Comparison of ENCODE assay signal across 8 mouse cellular contexts in the genomic region with DNA sequence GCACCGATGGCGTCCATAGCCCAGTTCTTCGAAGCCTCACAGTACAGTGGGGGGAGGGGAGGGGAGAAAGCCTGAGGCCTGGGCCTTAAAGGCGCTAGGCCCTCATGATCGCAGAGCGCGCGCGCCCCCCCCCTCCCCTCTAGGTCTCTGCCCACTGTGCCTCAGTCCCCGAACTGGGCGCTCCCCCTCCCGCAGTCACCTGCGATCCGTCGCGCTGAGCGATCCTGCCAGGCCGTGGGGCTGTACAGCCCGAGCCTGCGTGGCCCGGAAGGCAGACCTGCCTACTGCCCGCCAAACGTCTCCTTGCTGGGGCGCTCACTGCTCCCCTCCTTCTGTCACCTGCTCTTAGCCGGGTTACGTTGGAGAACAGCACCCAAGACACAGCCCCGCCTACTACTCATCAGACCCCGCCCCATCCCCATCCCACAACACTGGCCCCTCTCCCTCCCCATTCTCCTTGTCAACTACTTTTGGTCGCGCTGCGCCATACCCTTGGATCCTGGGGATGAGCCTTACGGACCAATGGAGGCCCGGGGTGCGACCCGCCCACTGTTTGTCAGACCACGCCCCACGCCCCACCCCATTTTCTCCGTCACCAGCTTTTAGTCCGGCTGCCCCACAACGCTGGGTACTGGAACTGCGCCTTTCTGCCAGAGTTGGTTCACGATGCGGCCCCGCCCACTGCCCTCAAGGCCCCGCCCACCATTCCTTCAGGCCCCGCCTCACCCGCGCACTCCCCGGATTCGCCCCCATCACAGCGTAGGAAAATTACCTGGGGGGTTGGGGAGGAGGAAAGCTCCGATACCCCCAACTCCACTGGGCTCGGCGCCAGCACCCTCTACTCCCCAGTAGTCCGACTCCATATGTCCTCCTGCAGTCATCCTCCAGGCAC. TPM values are rescaled to one million over a fixed set of nuclear protein-coding genes. Genes with fewer than 3 reads are reported as not detected.
DNase-seq lines count a peak whose midpoint lies in the region; ATAC-seq lines count a peak whose summit lies in the region.

No protein-coding gene starts in this region.

- peaks cover 41% of the 10 kb centered on the region for H3K27me3 ChIP-seq in hindbrain, embryonic 14.5 days (ENCODE audit: control insufficient read depth, insufficient read depth, low read length)

- H3K27ac ChIP-seq in hindbrain, embryonic 14.5 days, result peak overlapping the region; percentile 91

- peak overlapping the region; percentile 82 for H3K4me2 ChIP-seq in hindbrain, embryonic 14.5 days (replicated peaks)

- peak overlapping the region; percentile 76 for H3K4me3 ChIP-seq in hindbrain, embryonic 14.5 days (replicated peaks; ENCODE audit: low read length)

- peak; percentile 99 for DNase-seq in R1 (ENCODE audit: low read depth, low spot score)
- DNase-seq in cerebellum, postnatal 25 days, result peak; percentile 98
- peak; percentile 96 to 98 for DNase-seq in frontal cortex, postnatal 25 days (ENCODE audit: low spot score in 2 of 2)
- DNase-seq in hindbrain, embryonic 14.5 days (ENCODE audit: low spot score), result peak; percentile 92
- DNase-seq in left cerebral cortex, adult 11 months (ENCODE audit: low spot score), result peak; percentile 98
- DNase-seq in lung, postnatal 4 days, result peak; percentile 93 to 94
- peak; percentile 86 for DNase-seq in retina, postnatal 7 days (ENCODE audit: low read depth, low spot score)
- peak; percentile 77 for DNase-seq in urinary bladder, adult 2 months (ENCODE audit: low spot score)

- WGBS in hindbrain, embryonic 14.5 days, result under 1% methylated on average over 54 of the region's 55 CpGs

- peaks cover 29% of the 10 kb centered on the region for H3K4me1 ChIP-seq in hindbrain, embryonic 14.5 days (replicated peaks; ENCODE audit: control insufficient read depth, insufficient read depth, low read length)

- H3K9me3 ChIP-seq in hindbrain, embryonic 14.5 days (ENCODE audit: control insufficient read depth, low read length), result no peaks in the 10 kb centered on the region

- ATAC-seq in hindbrain, embryonic 14.5 days (ENCODE audit: low FRiP score), result peak; percentile 88

- peak overlapping the region; percentile 90 for H3K9ac ChIP-seq in hindbrain, embryonic 14.5 days

- H3K36me3 ChIP-seq in hindbrain, embryonic 14.5 days (replicated peaks; ENCODE audit: control insufficient read depth, insufficient read depth), result peaks cover 34% of the 10 kb centered on the region

RNA-seq across cellular contexts. Expression of gene Fbxo44, which starts 0.5 kb away (rescaled TPM):
- polyA plus RNA-seq in hindbrain, embryonic 14.5 days (2014; fragmentation: Nextera tagmentation; extraction: Ambion mirVana), result 98.6 and 101 TPM in 2 replicates
- 18.3 and 19.0 TPM in 2 replicates for polyA plus RNA-seq in urinary bladder, adult 2 months (2012; rRNA removed)

RNA-seq across cellular contexts. Expression of gene Fbxo2, which starts 0.6 kb away (rescaled TPM):
- polyA plus RNA-seq in hindbrain, embryonic 14.5 days (2014; fragmentation: Nextera tagmentation; extraction: Ambion mirVana), result 13.1 and 14.0 TPM in 2 replicates
- polyA plus RNA-seq in urinary bladder, adult 2 months (2012; rRNA removed), result 3.6 and 4.6 TPM in 2 replicates

RNA-seq across cellular contexts. Expression of gene Fbxo6, which starts 7.8 kb away (rescaled TPM):
- 18.1 and 18.3 TPM in 2 replicates for polyA plus RNA-seq in hindbrain, embryonic 14.5 days (2014; fragmentation: Nextera tagmentation; extraction: Ambion mirVana)
- 66.4 and 70.1 TPM in 2 replicates for polyA plus RNA-seq in urinary bladder, adult 2 months (2012; rRNA removed)

RNA-seq across cellular contexts. Expression of gene Draxin, which starts 29.3 kb away (rescaled TPM):
- polyA plus RNA-seq in hindbrain, embryonic 14.5 days (2014; fragmentation: Nextera tagmentation; extraction: Ambion mirVana), result 16.9 and 17.4 TPM in 2 replicates
- polyA plus RNA-seq in urinary bladder, adult 2 months (2012; rRNA removed), result 0.01 and 0.04 TPM in 2 replicates

RNA-seq across cellular contexts. Expression of gene Mad2l2, which starts 29.6 kb away (rescaled TPM):
- 114 and 124 TPM in 2 replicates for polyA plus RNA-seq in hindbrain, embryonic 14.5 days (2014; fragmentation: Nextera tagmentation; extraction: Ambion mirVana)
- polyA plus RNA-seq in urinary bladder, adult 2 months (2012; rRNA removed), result 25.3 and 28.7 TPM in 2 replicates

Comparison
In these comparisons a context has a peak if more than half of its experiments do, and no peak if none do; other contexts are left out.
1. Peak in every context shown above with its lines: DNase-seq, ATAC-seq, H3K4me3 ChIP-seq and H3K27ac ChIP-seq.